Mouse (Mus musculus) left cerebral cortex, postnatal 10 days (tissue): Measurements from ENCODE around the gene Tubgcp5. TPM values are rescaled to one million over a fixed set of nuclear protein-coding genes. Genes with fewer than 3 reads are reported as not detected.

Experiments used
- DNase-seq, 2 experiments: peaks; one replicate each; pipeline ENCODE4 v3.0.0; 2021 to 2022; ENCODE audit warnings: low spot score in 2 of 2, mixed read lengths in 1 of 2; ENCODE audit errors: extremely low spot score in 1 of 2
- intact Hi-C: fragments of 180-260 bp; cut with DNase I; formaldehyde crosslinking; loops from one replicate; pipeline ENCODE4 v1.15.1; 2025
- total RNA-seq, 2 experiments: library from RNA; stranded (reverse); gene quantifications; 2 replicates each; pipeline ENCODE4 v1.2.3; 2021

Tubgcp5 gene
- total RNA-seq, 2 experiments from 2014 or later, result 25.7 to 27.5 TPM

GRCm38 (mm10) chr7:55846606-55847312 lies 52.8 kb downstream of the Tubgcp5 start:
- no peak for DNase-seq
- intact Hi-C loops, result no loop called here

- intact Hi-C loops, result no loop called here
- DNase-seq, result peak in 1 of 2 experiments; percentile 30
Observed at GRCm38 (mm10) chr7:55849948-55850571, 56.1 kb downstream of the Tubgcp5 start.

DNA sequence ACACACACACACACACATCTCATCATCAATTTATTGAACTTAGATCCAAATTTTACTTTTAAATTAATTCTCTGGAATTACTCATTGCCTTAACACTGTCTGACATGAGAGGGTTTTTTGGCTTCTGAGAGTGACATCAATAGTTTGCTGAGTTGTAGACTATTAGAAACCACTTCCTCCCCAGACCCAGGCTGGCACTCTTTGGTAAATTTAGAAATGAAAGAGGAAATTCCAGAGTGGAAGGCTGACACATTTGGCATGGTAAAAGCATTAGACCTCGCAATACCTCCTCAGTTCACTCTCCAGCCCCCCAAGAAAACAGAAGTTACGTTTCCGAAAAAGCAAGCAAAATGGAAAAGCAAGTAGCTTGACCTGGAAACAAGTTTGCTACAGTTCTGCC lies 58.8 kb downstream of the Tubgcp5 start:
- no peak for DNase-seq
- intact Hi-C loops, result no loop called here

DNA sequence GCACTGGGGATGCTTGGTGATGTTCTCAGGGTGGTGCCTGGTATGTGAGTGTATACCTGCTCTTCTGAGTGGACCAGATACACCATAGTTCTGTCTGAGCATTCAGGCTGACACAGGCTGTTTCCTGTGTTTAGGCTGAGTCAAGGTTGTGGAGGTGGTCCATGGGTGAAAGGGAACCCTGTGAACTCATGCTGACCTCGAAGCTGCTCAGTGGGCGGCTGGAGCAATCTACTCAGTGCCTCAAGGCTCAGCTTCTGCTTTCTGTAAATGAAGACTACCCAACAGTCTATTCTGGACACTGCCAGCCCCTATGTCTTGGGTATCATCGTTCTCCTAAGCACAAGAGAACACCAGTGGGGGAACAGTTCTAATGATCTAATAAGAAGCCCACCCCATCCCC lies 61.6 kb downstream of the Tubgcp5 start:
- intact Hi-C loops, result no loop called here
- DNase-seq, result no peak

GRCm38 (mm10) chr7:55856741-55857140 lies 62.8 kb downstream of the Tubgcp5 start:
- intact Hi-C loops, result no loop called here
- no peak for DNase-seq

GRCm38 (mm10) chr7:55857729-55858128 lies 63.8 kb downstream of the Tubgcp5 start:
- no peak for DNase-seq
- intact Hi-C loops, result no loop called here

GRCm38 (mm10) chr7:55858836-55859517 lies 65.0 kb downstream of the Tubgcp5 start:
- intact Hi-C loops, result no loop called here
- no peak for DNase-seq

DNA sequence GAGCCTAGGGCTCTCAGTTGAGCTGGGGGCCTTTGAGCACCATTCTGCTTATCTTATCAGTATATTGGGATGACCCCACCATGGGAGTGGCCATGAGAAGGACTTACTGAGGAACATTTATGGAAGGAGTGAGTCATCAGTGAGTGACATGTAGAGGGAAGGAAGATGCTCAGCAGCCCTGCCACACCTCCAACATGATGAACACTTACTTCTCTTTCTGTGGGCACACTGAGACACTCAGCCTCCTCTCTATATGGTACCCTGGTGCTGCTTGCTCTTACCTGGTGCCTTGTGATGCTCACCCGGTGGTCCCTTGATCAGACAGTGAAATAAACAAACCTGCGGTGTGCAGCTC lies 65.5 kb downstream of the Tubgcp5 start:
- intact Hi-C loops, result no loop called here
- no peak for DNase-seq

GRCm38 (mm10) chr7:55859956-55860355 lies 66.0 kb downstream of the Tubgcp5 start:
- DNase-seq, result no peak

DNA sequence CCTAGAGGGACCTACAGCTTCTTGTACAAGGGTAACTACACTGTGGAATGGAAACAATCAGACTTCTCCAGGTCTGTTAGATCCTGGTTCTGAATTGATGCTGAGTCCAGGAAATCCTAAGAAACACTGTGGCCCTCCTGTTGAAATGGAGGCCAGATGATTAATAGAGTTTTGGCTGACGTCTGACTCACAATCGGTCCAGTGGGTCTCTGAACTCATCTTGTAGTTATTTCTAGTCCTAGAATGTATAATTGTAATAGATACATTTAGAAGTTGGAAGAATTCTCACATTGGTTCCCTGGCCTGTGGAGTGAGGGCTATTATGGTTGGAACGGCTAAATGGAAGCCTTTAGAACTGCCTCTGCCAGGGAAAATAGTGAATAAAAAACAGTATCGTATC lies 67.2 kb downstream of the Tubgcp5 start:
- no peak for DNase-seq
- intact Hi-C loops, result no loop called here

More at GRCm38 (mm10) chr7:55859956-55860355, 66.0 kb downstream of the Tubgcp5 start:
- intact Hi-C loops, result no loop called here

DNA sequence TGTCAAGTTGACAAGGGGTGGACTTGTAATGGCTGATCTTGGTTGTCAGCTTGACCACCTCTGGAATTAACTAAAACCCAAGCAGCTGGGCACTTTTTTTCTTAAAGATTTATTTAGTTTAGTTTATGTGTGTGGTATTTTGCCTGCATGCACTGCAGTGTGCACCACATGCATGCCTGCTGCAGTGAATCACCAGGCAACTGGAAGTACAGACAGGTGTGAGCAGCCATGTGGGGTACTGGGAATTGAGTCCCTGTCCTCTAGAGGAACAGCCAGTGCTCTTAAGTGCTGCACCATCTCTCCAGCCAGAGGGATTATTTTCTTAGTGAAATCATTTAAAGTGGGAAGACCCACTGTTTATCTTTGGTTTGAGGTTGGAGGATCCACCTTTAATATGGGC lies 71.1 kb downstream of the Tubgcp5 start:
- intact Hi-C loops, result no loop called here

DNA sequence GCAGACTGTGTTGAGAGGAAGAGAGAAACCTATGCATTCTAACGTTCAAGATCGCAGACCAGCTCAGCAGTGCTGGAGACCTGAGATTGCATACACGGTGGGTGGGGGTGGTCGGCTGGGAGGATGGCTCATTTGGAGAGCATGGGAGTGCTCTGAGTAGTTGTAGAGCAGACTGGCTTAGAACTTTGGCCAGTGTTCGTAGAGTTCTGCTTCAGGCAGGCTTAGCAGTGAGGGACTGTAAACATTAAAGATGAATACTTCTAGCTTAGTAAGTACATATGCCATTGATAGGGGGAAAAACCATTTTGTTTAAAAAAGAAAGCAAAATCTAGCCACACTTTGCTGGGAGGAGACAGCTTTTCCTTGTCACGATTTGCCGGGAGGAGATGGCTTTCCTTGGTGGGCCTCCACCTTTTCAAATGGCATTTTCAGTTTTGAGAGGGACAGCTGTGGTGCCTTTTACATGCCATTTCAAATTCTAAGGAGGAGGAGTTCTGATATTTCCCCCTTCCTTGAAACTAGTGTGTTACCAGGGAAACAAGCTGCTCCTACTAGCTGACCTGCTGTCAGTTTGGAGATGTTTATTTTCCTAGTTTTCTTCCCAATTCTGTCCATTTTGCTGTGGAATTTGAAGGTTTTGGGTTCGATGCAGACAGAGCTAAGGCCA lies 71.9 kb downstream of the Tubgcp5 start:
- no peak for DNase-seq
- intact Hi-C loops, result no loop called here

More for the DNA sequence above, 71.1 kb downstream of the Tubgcp5 start:
- no peak for DNase-seq

DNA sequence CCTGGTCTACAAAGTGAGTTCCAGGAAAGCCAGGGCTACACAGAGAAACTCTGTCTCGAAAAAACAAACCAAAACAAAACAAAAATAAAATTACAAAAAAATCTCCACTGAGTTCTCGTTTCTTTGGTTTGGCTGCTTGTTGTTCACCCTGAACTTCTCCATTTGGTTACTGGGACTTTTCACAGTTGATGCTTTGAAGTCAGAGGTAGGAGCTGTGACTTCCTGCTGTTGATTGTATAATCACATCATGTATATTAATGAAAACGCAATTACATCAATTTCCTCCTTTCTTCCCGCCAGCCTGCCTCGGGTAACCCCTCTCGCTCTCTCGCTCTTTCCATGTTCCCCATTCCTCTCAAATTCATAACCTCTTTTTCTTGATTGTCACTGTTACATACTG lies 74.3 kb downstream of the Tubgcp5 start:
- intact Hi-C loops, result no loop called here
- DNase-seq, result no peak

DNA sequence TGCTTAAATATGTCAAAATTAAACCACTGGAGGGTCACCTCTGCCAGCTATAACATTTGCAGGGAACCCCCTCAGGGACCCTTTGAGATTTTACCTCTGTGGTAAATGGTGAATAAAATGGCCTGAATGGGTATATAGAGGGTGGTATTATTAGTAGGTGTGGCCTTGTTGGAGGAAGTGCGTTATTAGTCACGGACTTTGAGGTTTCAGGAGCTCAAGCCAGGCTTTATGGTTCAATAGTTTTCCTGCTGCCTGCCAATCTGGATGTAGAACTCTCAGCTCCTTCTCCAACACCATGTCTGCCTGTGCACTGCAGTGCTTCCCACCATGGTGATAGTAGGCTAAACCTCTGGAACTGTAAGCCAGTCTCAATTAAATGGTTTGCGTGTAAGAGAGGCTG lies 75.3 kb downstream of the Tubgcp5 start:
- DNase-seq, result no peak
- intact Hi-C loops, result no loop called here

DNA sequence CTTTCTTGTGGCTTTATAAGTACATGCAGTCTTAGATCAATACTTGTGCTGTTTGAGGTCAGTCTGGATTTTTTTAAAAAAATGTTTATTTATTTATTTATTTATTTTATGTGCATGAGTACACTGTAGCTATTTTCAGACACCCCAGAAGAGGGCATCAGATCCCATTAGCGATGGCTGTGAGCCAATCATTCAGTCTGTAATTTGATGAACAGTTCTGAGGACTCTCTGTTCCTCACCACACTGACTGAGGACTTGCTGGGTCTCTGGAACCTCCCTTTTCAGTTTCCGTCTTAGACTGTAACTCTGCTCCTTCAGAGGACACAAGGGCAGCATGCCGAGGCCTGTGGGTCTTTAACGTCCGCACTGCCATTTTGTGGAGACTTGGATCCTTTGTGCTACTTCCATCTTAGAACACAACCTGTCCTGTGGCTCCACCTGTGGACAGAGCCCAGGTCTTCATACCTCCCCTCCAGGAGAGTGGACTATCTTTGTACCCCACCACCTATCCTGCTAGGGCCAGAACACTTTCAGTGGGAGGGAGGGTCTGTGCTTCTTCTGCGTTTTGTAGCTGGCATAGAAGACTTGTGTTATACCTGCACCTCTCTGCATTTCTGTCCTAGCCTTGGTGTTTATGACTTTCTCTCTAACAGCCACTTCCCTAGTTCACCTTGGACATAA lies 76.5 kb downstream of the Tubgcp5 start:
- intact Hi-C loops, result no loop called here
- DNase-seq, result no peak

GRCm38 (mm10) chr7:55871476-55871875 lies 77.5 kb downstream of the Tubgcp5 start:
- intact Hi-C loops, result no loop called here
- no peak for DNase-seq

GRCm38 (mm10) chr7:55874703-55875102 lies 80.7 kb downstream of the Tubgcp5 start:
- intact Hi-C loops, result loop anchor here (5.0 kb wide), 1 partner anchor 32 kb away; the partner anchor contains the start of gene Cyfip1
- DNase-seq, result no peak

DNA sequence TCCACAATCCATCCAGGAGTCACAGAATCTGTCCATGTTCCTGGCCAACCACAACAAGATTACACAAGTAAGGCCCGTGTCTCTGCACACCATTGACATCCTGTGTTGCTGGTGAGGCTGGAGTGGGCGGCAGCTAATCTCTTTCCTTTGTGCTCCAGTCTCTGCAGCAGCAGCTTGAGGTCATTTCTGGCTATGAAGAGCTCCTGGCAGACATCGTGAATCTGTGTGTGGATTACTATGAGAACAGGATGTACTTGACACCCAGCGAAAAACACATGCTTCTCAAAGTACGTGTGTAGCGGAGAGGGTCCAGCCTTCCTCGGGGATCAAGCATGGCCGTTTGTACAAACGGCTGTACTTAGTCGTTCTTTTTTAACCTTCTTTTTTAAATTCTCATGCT lies 83.8 kb downstream of the Tubgcp5 start:
- intact Hi-C loops, result loop anchor here (5.0 kb wide), 1 partner anchor 35 kb away; the partner anchor contains the start of gene Cyfip1
- DNase-seq, result no peak

DNA sequence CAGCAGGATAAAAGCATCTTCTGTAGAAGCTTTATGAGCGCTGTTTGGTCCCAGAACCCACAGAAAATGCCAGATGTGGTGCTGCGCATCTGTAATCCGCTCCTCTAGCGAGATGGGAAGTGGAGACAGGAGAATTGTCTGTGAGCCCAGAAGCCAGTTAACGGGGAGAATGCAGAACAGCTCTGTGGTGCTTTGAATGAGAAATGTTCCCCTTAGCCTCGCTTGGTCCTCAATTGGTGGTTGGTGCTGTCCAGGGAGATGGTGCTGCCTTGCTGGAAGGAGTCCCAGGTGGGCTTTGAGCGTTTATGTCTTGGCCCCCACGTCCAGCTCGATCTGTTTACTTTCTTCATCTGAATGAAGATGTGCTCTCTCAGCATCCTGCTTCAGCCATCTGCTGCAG lies 86.9 kb downstream of the Tubgcp5 start:
- DNase-seq, result no peak
- intact Hi-C loops, result no loop called here
